Mouse (Mus musculus): ENCODE data around the gene Capn15. TPM values are rescaled to one million over a fixed set of nuclear protein-coding genes. Genes with fewer than 3 reads are reported as not detected.

Gene Capn15
- polyA plus RNA-seq, 1 experiment, result 7.2 TPM

DNA sequence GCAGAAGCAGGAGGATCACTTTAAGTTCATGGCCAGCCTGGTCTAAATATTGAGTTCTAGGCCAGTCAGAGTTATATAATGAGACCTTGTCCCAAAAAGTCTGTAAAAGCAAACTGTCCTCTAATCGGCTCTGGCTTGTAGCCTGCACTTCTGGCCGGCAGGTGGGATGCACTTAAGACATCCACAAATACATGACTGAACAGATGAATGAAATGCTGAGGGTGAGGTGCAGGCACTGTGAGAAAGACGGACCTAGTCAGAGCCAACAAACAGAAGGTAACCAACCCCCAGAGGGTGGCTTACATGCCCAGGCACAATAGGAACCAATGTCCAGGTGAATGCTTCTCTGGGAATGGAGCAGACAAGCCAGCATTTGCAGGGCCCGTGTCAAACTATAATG is 71.3 kb downstream of the Capn15 start:
- H3K4me2 ChIP-seq (ENCODE audit: low read depth), result peak overlapping the region; percentile 30
- no peak overlapping the region for H3K4me3 ChIP-seq
- peaks cover 77% of the 10 kb centered on the region for H3K79me2 ChIP-seq (ENCODE audit: control insufficient read depth, insufficient read depth)
- H3ac ChIP-seq (ENCODE audit: control insufficient read depth, insufficient read length), result no peak overlapping the region
- H3K27me3 ChIP-seq (ENCODE audit: control insufficient read depth, insufficient read depth, insufficient read length), result no peaks in the 10 kb centered on the region
- no peak for TF ChIP-seq POLR2A (IDR thresholded peaks at IDR 0.05; ENCODE audit: insufficient read length, low read depth)
- no peak for TF ChIP-seq REST (IDR thresholded peaks at IDR 0.05; ENCODE audit: insufficient read depth, insufficient read length)
- H3K36me3 ChIP-seq (ENCODE audit: control insufficient read depth, insufficient read depth), result no peaks in the 10 kb centered on the region

DNA sequence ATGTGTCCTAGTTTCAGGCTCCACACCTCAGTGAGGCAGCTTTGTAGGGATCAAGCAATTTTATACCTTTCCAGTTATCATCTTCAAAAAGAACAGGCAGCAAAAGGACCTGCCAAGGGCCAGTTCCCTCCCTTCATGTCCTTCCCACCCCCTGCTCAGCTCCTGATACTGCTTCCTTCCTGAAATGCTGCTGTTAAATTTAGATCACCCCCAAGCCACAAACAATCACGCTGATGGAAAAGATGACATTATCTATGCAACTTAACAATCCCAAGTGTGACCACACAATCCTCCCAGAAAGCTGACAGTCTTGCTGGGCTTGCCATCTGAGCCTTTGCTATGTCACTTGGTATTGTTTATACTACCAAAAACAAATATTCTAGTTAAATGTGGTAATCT is 71.7 kb downstream of the Capn15 start:
- H3K4me3 ChIP-seq, result no peak overlapping the region
- H3K4me2 ChIP-seq (ENCODE audit: low read depth), result peak overlapping the region; percentile 39
- H3ac ChIP-seq (ENCODE audit: control insufficient read depth, insufficient read length), result no peak overlapping the region
- TF ChIP-seq REST (IDR thresholded peaks at IDR 0.05; ENCODE audit: insufficient read depth, insufficient read length), result no peak
- TF ChIP-seq E2F4 (IDR thresholded peaks at IDR 0.05; ENCODE audit: insufficient read depth), result no peak
- no peak for TF ChIP-seq MYOD1 (IDR thresholded peaks at IDR 0.05; ENCODE audit: control insufficient read depth in 1 of 3, insufficient read length in 2 of 3, low read depth in 2 of 3)
- TF ChIP-seq USF1 (IDR thresholded peaks at IDR 0.05; ENCODE audit: low read depth), result no peak
- TF ChIP-seq TCF3 (IDR thresholded peaks at IDR 0.05; ENCODE audit: insufficient read length, low read depth), result no peak
- TF ChIP-seq POLR2AphosphoS2 (IDR thresholded peaks at IDR 0.05; ENCODE audit: insufficient read length, low read depth), result no peak
- TF ChIP-seq CEBPB (IDR thresholded peaks at IDR 0.05; ENCODE audit: insufficient read depth, poor library complexity, severe bottlenecking), result no peak
- no peak for TF ChIP-seq TCF12 (IDR thresholded peaks at IDR 0.05; ENCODE audit: insufficient read depth, poor library complexity, severe bottlenecking)
- TF ChIP-seq SRF (IDR thresholded peaks at IDR 0.05; ENCODE audit: control insufficient read depth, insufficient read length, low read depth), result no peak
- TF ChIP-seq MYOG (IDR thresholded peaks at IDR 0.05; ENCODE audit: control insufficient read depth in 1 of 3, insufficient read depth in 1 of 3, insufficient read length in 2 of 3, low read depth in 2 of 3), result no peak
- no peak for TF ChIP-seq MAX (IDR thresholded peaks at IDR 0.05; ENCODE audit: low read depth)
- no peak for TF ChIP-seq POLR2A (IDR thresholded peaks at IDR 0.05; ENCODE audit: insufficient read length, low read depth)
- H3K36me3 ChIP-seq (ENCODE audit: control insufficient read depth, insufficient read depth), result no peaks in the 10 kb centered on the region
- no peaks in the 10 kb centered on the region for H3K27me3 ChIP-seq (ENCODE audit: control insufficient read depth, insufficient read depth, insufficient read length)
- H3K79me2 ChIP-seq (ENCODE audit: control insufficient read depth, insufficient read depth), result peaks cover 79% of the 10 kb centered on the region

DNA sequence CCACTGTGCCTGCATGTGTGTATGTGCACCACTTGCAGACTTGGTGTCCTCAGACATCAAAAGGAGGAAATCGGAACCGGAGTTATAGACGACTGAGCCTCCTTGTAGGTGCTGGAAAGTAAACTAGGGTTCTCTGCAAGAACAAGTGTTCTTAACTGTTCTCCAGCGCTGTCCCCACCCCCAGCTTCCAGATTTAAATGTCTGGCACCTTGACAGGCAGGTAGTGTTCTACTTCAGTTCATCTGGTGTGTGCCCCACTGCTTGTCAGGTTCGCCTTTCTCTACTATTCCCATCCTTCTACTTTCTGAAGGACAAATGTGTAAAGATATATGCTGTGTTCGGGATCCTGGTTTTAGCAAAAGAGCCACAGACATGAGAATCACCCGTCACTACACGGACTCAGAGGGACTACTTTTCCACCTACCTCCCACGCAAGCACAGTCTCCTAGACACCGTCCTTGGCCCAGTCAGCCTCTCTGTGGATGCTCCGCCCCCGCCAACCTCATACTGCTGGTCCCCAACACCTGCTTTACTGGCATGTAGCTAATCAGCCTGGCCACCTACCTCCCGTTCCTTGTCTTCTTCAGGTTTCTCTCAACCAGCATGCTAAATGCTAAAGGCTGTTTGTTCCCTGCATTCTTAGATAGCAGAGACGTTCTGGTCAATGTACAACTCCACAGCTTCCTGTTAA is 72.3 kb downstream of the Capn15 start:
- no peaks in the 10 kb centered on the region for H3K27me3 ChIP-seq (ENCODE audit: control insufficient read depth, insufficient read depth, insufficient read length)
- H3K36me3 ChIP-seq (ENCODE audit: control insufficient read depth, insufficient read depth), result no peaks in the 10 kb centered on the region
- TF ChIP-seq REST (IDR thresholded peaks at IDR 0.05; ENCODE audit: insufficient read depth, insufficient read length) (no peak), MYOD1 (IDR thresholded peaks at IDR 0.05; ENCODE audit: control insufficient read depth in 1 of 3, insufficient read length in 2 of 3, low read depth in 2 of 3) (peak in 1 of 3 experiments; percentile 28)
- H3K4me2 ChIP-seq (ENCODE audit: low read depth), result peak overlapping the region; percentile 39
- H3K4me3 ChIP-seq, result no peak overlapping the region
- H3K79me2 ChIP-seq (ENCODE audit: control insufficient read depth, insufficient read depth), result peaks cover 74% of the 10 kb centered on the region
- no peak overlapping the region for H3ac ChIP-seq (ENCODE audit: control insufficient read depth, insufficient read length)

- no peak for TF ChIP-seq MYOG (IDR thresholded peaks at IDR 0.05; ENCODE audit: control insufficient read depth in 1 of 3, insufficient read depth in 1 of 3, insufficient read length in 2 of 3, low read depth in 2 of 3)
- no peak for TF ChIP-seq SRF (IDR thresholded peaks at IDR 0.05; ENCODE audit: control insufficient read depth, insufficient read length, low read depth)
- no peak for TF ChIP-seq POLR2A (IDR thresholded peaks at IDR 0.05; ENCODE audit: insufficient read length, low read depth)
- no peak for TF ChIP-seq CEBPB (IDR thresholded peaks at IDR 0.05; ENCODE audit: insufficient read depth, poor library complexity, severe bottlenecking)
- TF ChIP-seq TCF12 (IDR thresholded peaks at IDR 0.05; ENCODE audit: insufficient read depth, poor library complexity, severe bottlenecking), result no peak
- no peak for TF ChIP-seq POLR2AphosphoS2 (IDR thresholded peaks at IDR 0.05; ENCODE audit: insufficient read length, low read depth)
- TF ChIP-seq TCF3 (IDR thresholded peaks at IDR 0.05; ENCODE audit: insufficient read length, low read depth), result no peak
- no peak for TF ChIP-seq E2F4 (IDR thresholded peaks at IDR 0.05; ENCODE audit: insufficient read depth)
- no peak for TF ChIP-seq REST (IDR thresholded peaks at IDR 0.05; ENCODE audit: insufficient read depth, insufficient read length)
- no peak for TF ChIP-seq USF1 (IDR thresholded peaks at IDR 0.05; ENCODE audit: low read depth)
- no peak for TF ChIP-seq MYOD1 (IDR thresholded peaks at IDR 0.05; ENCODE audit: control insufficient read depth in 1 of 3, insufficient read length in 2 of 3, low read depth in 2 of 3)
- no peak for TF ChIP-seq MAX (IDR thresholded peaks at IDR 0.05; ENCODE audit: low read depth)
- H3ac ChIP-seq (ENCODE audit: control insufficient read depth, insufficient read length), result no peak overlapping the region
- peaks cover 62% of the 10 kb centered on the region for H3K79me2 ChIP-seq (ENCODE audit: control insufficient read depth, insufficient read depth)
- H3K4me3 ChIP-seq, result no peak overlapping the region
- peak overlapping the region; percentile 10 for H3K4me2 ChIP-seq (ENCODE audit: low read depth)
- H3K27me3 ChIP-seq (ENCODE audit: control insufficient read depth, insufficient read depth, insufficient read length), result no peaks in the 10 kb centered on the region
- H3K36me3 ChIP-seq (ENCODE audit: control insufficient read depth, insufficient read depth), result no peaks in the 10 kb centered on the region
Measured at GRCm38 (mm10) chr17:25911816-25912215, 73.8 kb downstream of the Capn15 start.

Other genes starting within 250 kb of the Capn15 start
- not detected for gene Mslnl, start 249.8 kb downstream of the Capn15 start, polyA plus RNA-seq (2012; fragmentation: generic; extraction: Trizol)
- gene Msln, start 231.4 kb downstream of the Capn15 start, polyA plus RNA-seq (2012; fragmentation: generic; extraction: Trizol), result 91.8 TPM
- 31.4 TPM for gene Narfl, start 212.0 kb downstream of the Capn15 start, polyA plus RNA-seq (2012; fragmentation: generic; extraction: Trizol)
- 29.8 TPM for gene Haghl, start 200.1 kb downstream of the Capn15 start, polyA plus RNA-seq (2012; fragmentation: generic; extraction: Trizol)
- gene Ccdc78, start 199.2 kb downstream of the Capn15 start, polyA plus RNA-seq (2012; fragmentation: generic; extraction: Trizol), result 0.08 TPM
- gene Fam173a, start 192.9 kb downstream of the Capn15 start, polyA plus RNA-seq (2012; fragmentation: generic; extraction: Trizol), result 61.0 TPM
- not detected for gene AC134908.4, start 190.1 kb downstream of the Capn15 start, polyA plus RNA-seq (2012; fragmentation: generic; extraction: Trizol)
- gene Metrn, start 188.7 kb downstream of the Capn15 start, polyA plus RNA-seq (2012; fragmentation: generic; extraction: Trizol), result 44.4 TPM
- 6.0 TPM for gene Fbxl16, start 176.7 kb downstream of the Capn15 start, polyA plus RNA-seq (2012; fragmentation: generic; extraction: Trizol)
- gene Wdr24, start 162.2 kb downstream of the Capn15 start, polyA plus RNA-seq (2012; fragmentation: generic; extraction: Trizol), result 18.0 TPM
- gene Jmjd8, start 156.9 kb downstream of the Capn15 start, polyA plus RNA-seq (2012; fragmentation: generic; extraction: Trizol), result 15.5 TPM
- 196 TPM for gene Stub1, start 152.4 kb downstream of the Capn15 start, polyA plus RNA-seq (2012; fragmentation: generic; extraction: Trizol)
- gene Rhbdl1, start 148.5 kb downstream of the Capn15 start, polyA plus RNA-seq (2012; fragmentation: generic; extraction: Trizol), result 0.67 TPM
- 0.67 TPM for gene Gm20683, start 144.0 kb downstream of the Capn15 start, polyA plus RNA-seq (2012; fragmentation: generic; extraction: Trizol)
- gene Rhot2, start 140.9 kb downstream of the Capn15 start, polyA plus RNA-seq (2012; fragmentation: generic; extraction: Trizol), result 48.3 TPM
- gene Wdr90, start 124.3 kb downstream of the Capn15 start, polyA plus RNA-seq (2012; fragmentation: generic; extraction: Trizol), result 7.4 TPM
- gene Mcrip2, start 117.0 kb downstream of the Capn15 start, polyA plus RNA-seq (2012; fragmentation: generic; extraction: Trizol), result 36.7 TPM
- 23.6 TPM for gene Mettl26, start 110.7 kb downstream of the Capn15 start, polyA plus RNA-seq (2012; fragmentation: generic; extraction: Trizol)
- 0.25 TPM for gene Wfikkn1, start 104.9 kb downstream of the Capn15 start, polyA plus RNA-seq (2012; fragmentation: generic; extraction: Trizol)
- gene Rab40c, start 66.1 kb downstream of the Capn15 start, polyA plus RNA-seq (2012; fragmentation: generic; extraction: Trizol), result 18.3 TPM
- gene Pigq, start 40.9 kb downstream of the Capn15 start, polyA plus RNA-seq (2012; fragmentation: generic; extraction: Trizol), result 46.3 TPM
- gene Nhlrc4, start 40.8 kb downstream of the Capn15 start, polyA plus RNA-seq (2012; fragmentation: generic; extraction: Trizol), result 0.17 TPM
- gene A930017K11Rik, start 33.2 kb downstream of the Capn15 start, polyA plus RNA-seq (2012; fragmentation: generic; extraction: Trizol), result 0.02 TPM
- 19.7 TPM for gene Rab11fip3, start 83.8 kb upstream of the Capn15 start, polyA plus RNA-seq (2012; fragmentation: generic; extraction: Trizol)
- 8.3 TPM for gene Decr2, start 104.5 kb upstream of the Capn15 start, polyA plus RNA-seq (2012; fragmentation: generic; extraction: Trizol)
- gene Nme4, start 109.8 kb upstream of the Capn15 start, polyA plus RNA-seq (2012; fragmentation: generic; extraction: Trizol), result 23.9 TPM
- 1.5 TPM for gene Tmem8, start 127.5 kb upstream of the Capn15 start, polyA plus RNA-seq (2012; fragmentation: generic; extraction: Trizol)
- gene Mrpl28, start 137.7 kb upstream of the Capn15 start, polyA plus RNA-seq (2012; fragmentation: generic; extraction: Trizol), result 145 TPM
- gene Axin1, start 152.9 kb upstream of the Capn15 start, polyA plus RNA-seq (2012; fragmentation: generic; extraction: Trizol), result 26.5 TPM
- 0.05 TPM for gene Pdia2, start 213.3 kb upstream of the Capn15 start, polyA plus RNA-seq (2012; fragmentation: generic; extraction: Trizol)
- 0.62 TPM for gene Rgs11, start 217.2 kb upstream of the Capn15 start, polyA plus RNA-seq (2012; fragmentation: generic; extraction: Trizol)
- 12.6 TPM for gene Arhgdig, start 222.0 kb upstream of the Capn15 start, polyA plus RNA-seq (2012; fragmentation: generic; extraction: Trizol)

Data from myocyte (in vitro differentiated cells).